Mouse (Mus musculus): Measurements from ENCODE around the gene Otud3. TPM values are rescaled to one million over a fixed set of nuclear protein-coding genes. Genes with fewer than 3 reads are reported as not detected.

The Otud3 gene
- 8.2 and 8.9 TPM in 2 replicates for polyA plus RNA-seq (2012; rRNA removed)

GRCm38 (mm10) chr4:138913797-138914196, at the start of gene Otud3:
Otud3 (minus strand) TSS chr4:138913945.

DNA sequence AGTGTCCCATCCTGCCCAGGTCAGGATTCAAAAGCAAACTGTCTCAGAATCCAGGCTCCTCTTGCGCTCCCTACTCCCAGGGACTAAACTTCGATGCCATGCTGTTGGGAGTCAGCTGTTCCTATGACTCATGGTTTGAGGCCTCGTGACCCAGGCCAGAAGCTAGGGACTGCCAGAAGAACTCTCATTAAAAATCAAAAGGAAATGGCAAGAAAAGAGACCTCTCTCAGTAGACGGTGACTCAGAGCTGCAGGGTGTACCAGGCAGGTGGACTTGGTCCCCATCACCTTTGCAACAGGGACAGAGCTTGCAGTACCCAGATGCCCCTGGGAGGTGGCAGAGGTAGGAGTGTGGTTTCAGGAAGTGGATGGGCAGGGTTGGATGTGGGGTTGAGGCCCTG, 36.0 kb downstream of the Otud3 start, which contains the start of gene Pla2g2e:
Pla2g2e (plus strand) TSS at position 212 of the 400 bp plus-strand sequence.

DNA sequence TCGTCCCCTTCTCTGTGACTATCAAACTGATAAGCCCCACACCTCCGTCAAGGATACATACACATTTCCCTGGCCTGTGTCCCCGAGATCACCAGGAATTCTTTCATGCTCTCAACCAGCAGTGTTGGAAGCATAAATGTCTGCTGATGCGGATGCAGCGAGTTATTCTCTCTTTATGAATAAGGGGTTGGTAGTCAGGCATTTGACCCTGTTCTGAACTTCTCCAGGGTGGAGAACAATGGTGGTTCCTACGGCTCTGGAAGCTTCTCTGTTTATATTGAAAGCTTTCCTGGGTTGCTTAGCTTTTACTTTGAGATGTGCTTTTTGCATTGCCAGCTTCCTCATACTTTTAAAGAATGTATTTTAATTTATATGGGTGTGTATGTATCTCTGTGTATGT, 39.9 kb downstream of the Otud3 start, which contains the start of gene Gm13030:
Gm13030 (minus strand) TSS at position 101 of the 400 bp plus-strand sequence.

GRCm38 (mm10) chr4:138863344-138863998, 50.3 kb downstream of the Otud3 start, which contains the start of gene Pla2g5:
Pla2g5 (minus strand) TSS chr4:138863482.

Other genes starting within 250 kb of the Otud3 start
- gene Pla2g2c, start 189.2 kb downstream of the Otud3 start, polyA plus RNA-seq (2012; rRNA removed) = 0.30 and 0.64 TPM in 2 replicates
- gene Ubxn10, start 176.8 kb downstream of the Otud3 start, polyA plus RNA-seq (2012; rRNA removed) = 2.9 and 3.2 TPM in 2 replicates
- 0.06 and 0.61 TPM in 2 replicates for gene Pla2g2f, start 156.3 kb downstream of the Otud3 start, polyA plus RNA-seq (2012; rRNA removed)
- gene Pla2g2d, start 138.2 kb downstream of the Otud3 start, polyA plus RNA-seq (2012; rRNA removed) = 0.20 and 0.23 TPM in 2 replicates
- gene Pla2g5, start 50.5 kb downstream of the Otud3 start, polyA plus RNA-seq (2012; rRNA removed) = 0.54 and 0.64 TPM in 2 replicates
- gene Gm13030, start 40.0 kb downstream of the Otud3 start, polyA plus RNA-seq (2012; rRNA removed) = not detected in 2 replicates
- gene Pla2g2e, start 36.0 kb downstream of the Otud3 start, polyA plus RNA-seq (2012; rRNA removed) = not detected in 2 replicates
- not detected in 2 replicates for gene Rnf186, start 53.2 kb upstream of the Otud3 start, polyA plus RNA-seq (2012; rRNA removed)
- gene Tmco4, start 58.9 kb upstream of the Otud3 start, polyA plus RNA-seq (2012; rRNA removed) = 1.0 and 1.2 TPM in 2 replicates
- gene Htr6, start 161.6 kb upstream of the Otud3 start, polyA plus RNA-seq (2012; rRNA removed) = 1.2 and 1.3 TPM in 2 replicates
- 30.6 and 59.3 TPM in 2 replicates for gene Nbl1, start 179.0 kb upstream of the Otud3 start, polyA plus RNA-seq (2012; rRNA removed)
- gene Minos1, start 217.2 kb upstream of the Otud3 start, polyA plus RNA-seq (2012; rRNA removed) = 178 and 192 TPM in 2 replicates